Mouse (Mus musculus): Measurements from ENCODE around the gene Calhm4. TPM values are rescaled to one million over a fixed set of nuclear protein-coding genes. Genes with fewer than 3 reads are reported as not detected.
"Not testable (repeated sequence)": the region's sequence is repeated elsewhere in the genome, so short reads cannot be mapped to it uniquely, and the experiment has no call there.

Gene Calhm4
- total RNA-seq, 2 experiments from 2014 or later = not detected

GRCm38 (mm10) chr10:33998397-33998796, 45.7 kb downstream of the Calhm4 start:
- ATAC-seq (replicated peaks; ENCODE audit: low FRiP score, poor library complexity, severe bottlenecking) = no peak

GRCm38 (mm10) chr10:33996686-33997085, 47.4 kb downstream of the Calhm4 start:
- not testable (repeated sequence) for ATAC-seq (replicated peaks; ENCODE audit: low FRiP score, poor library complexity, severe bottlenecking)

Other genes with a start within 250 kb of the Calhm4 start
- gene Sult3a1, start 186.6 kb downstream of the Calhm4 start, total RNA-seq (2015; ENCODE audit: low replicate concordance) = not detected in 2 replicates
- gene Sult3a1, start 186.6 kb downstream of the Calhm4 start, total RNA-seq (2017; ENCODE audit: low replicate concordance) = not detected in 2 replicates
- not detected in 2 replicates for gene Rsph4a, start 139.2 kb downstream of the Calhm4 start, total RNA-seq (2015; ENCODE audit: low replicate concordance)
- not detected in 2 replicates for gene Rsph4a, start 139.2 kb downstream of the Calhm4 start, total RNA-seq (2017; ENCODE audit: low replicate concordance)
- gene Zup1, start 93.0 kb downstream of the Calhm4 start, total RNA-seq (2015; ENCODE audit: low replicate concordance) = 38.9 and 73.4 TPM in 2 replicates
- 43.5 and 53.0 TPM in 2 replicates for gene Zup1, start 93.0 kb downstream of the Calhm4 start, total RNA-seq (2017; ENCODE audit: low replicate concordance)
- gene Rwdd1, start 24.7 kb downstream of the Calhm4 start, total RNA-seq (2015; ENCODE audit: low replicate concordance) = 20.6 and 39.1 TPM in 2 replicates
- gene Rwdd1, start 24.7 kb downstream of the Calhm4 start, total RNA-seq (2017; ENCODE audit: low replicate concordance) = 5.3 and 51.0 TPM in 2 replicates
- gene Trappc3l, start 6.7 kb downstream of the Calhm4 start, total RNA-seq (2015; ENCODE audit: low replicate concordance) = not detected in 2 replicates
- not detected in 2 replicates for gene Trappc3l, start 6.7 kb downstream of the Calhm4 start, total RNA-seq (2017; ENCODE audit: low replicate concordance)
- 0.38 TPM in 1 of 2 replicates, not detected in the other for gene Calhm5, start 52.2 kb upstream of the Calhm4 start, total RNA-seq (2015; ENCODE audit: low replicate concordance)
- not detected in 2 replicates for gene Calhm5, start 52.2 kb upstream of the Calhm4 start, total RNA-seq (2017; ENCODE audit: low replicate concordance)
- not detected in 2 replicates for gene Calhm6, start 83.7 kb upstream of the Calhm4 start, total RNA-seq (2015; ENCODE audit: low replicate concordance)
- 0.84 and 0.85 TPM in 2 replicates for gene Calhm6, start 83.7 kb upstream of the Calhm4 start, total RNA-seq (2017; ENCODE audit: low replicate concordance)
- gene Dse, start 163.4 kb upstream of the Calhm4 start, total RNA-seq (2015; ENCODE audit: low replicate concordance) = 2.5 and 2.7 TPM in 2 replicates
- 2.2 and 6.4 TPM in 2 replicates for gene Dse, start 163.4 kb upstream of the Calhm4 start, total RNA-seq (2017; ENCODE audit: low replicate concordance)
- 40.3 and 45.2 TPM in 2 replicates for gene Tspyl1, start 237.9 kb upstream of the Calhm4 start, total RNA-seq (2015; ENCODE audit: low replicate concordance)
- 46.2 and 46.8 TPM in 2 replicates for gene Tspyl1, start 237.9 kb upstream of the Calhm4 start, total RNA-seq (2017; ENCODE audit: low replicate concordance)